Mouse (Mus musculus): ENCODE measurements around the gene Rmdn3.
A peak's percentile ranks its signal among the peaks of the same experiment; 100 is the strongest.

The Rmdn3 gene

GRCm38 (mm10) chr2:119167866-119168256, 11.0 kb upstream of the Rmdn3 start:
- no peak for DNase-seq (ENCODE audit: low spot score)

GRCm38 (mm10) chr2:119166901-119167865, 10.3 kb upstream of the Rmdn3 start, which contains the start of gene Gchfr:
Gene Gchfr (plus strand): TSS chr2:119167773.
- DNase-seq (ENCODE audit: low spot score), result peak; percentile 31

GRCm38 (mm10) chr2:119165401-119165800, 8.6 kb upstream of the Rmdn3 start:
- DNase-seq (ENCODE audit: low spot score), result no peak

- DNase-seq (ENCODE audit: low spot score), result no peak
Observed at GRCm38 (mm10) chr2:119163999-119164398, 7.2 kb upstream of the Rmdn3 start.

GRCm38 (mm10) chr2:119163135-119163534, 6.3 kb upstream of the Rmdn3 start:
- DNase-seq (ENCODE audit: low spot score), result peak; percentile 60

- no peak for DNase-seq (ENCODE audit: low spot score)
Observed at GRCm38 (mm10) chr2:119161247-119161646, 4.4 kb upstream of the Rmdn3 start.

GRCm38 (mm10) chr2:119157836-119158235, 1.0 kb upstream of the Rmdn3 start:
- DNase-seq (ENCODE audit: low spot score), result no peak

- peak; percentile 38 for DNase-seq (ENCODE audit: low spot score)
Observed at GRCm38 (mm10) chr2:119156081-119156680, 653 bp downstream of the Rmdn3 start.

GRCm38 (mm10) chr2:119155388-119155787, 1.4 kb downstream of the Rmdn3 start:
- DNase-seq (ENCODE audit: low spot score), result peak; percentile 91

- DNase-seq (ENCODE audit: low spot score), result no peak
Observed at GRCm38 (mm10) chr2:119154683-119155082, 2.2 kb downstream of the Rmdn3 start.

- no peak for DNase-seq (ENCODE audit: low spot score)
Observed at GRCm38 (mm10) chr2:119152255-119152654, 4.6 kb downstream of the Rmdn3 start.

- DNase-seq (ENCODE audit: low spot score), result no peak
Observed at GRCm38 (mm10) chr2:119147775-119148174, 9.1 kb downstream of the Rmdn3 start.

- DNase-seq (ENCODE audit: low spot score), result no peak
Observed at GRCm38 (mm10) chr2:119147160-119147678, 9.6 kb downstream of the Rmdn3 start.

- DNase-seq (ENCODE audit: low spot score), result no peak
Observed at GRCm38 (mm10) chr2:119146435-119146834, 10.4 kb downstream of the Rmdn3 start.

GRCm38 (mm10) chr2:119145199-119145598, 11.6 kb downstream of the Rmdn3 start:
- DNase-seq (ENCODE audit: low spot score), result no peak

GRCm38 (mm10) chr2:119136346-119136898, 20.4 kb downstream of the Rmdn3 start:
- peak; percentile 83 for DNase-seq (ENCODE audit: low spot score)

- DNase-seq (ENCODE audit: low spot score), result peak; percentile 29
Observed at GRCm38 (mm10) chr2:119113121-119113925, 43.5 kb downstream of the Rmdn3 start.

GRCm38 (mm10) chr2:119112438-119113112, 44.3 kb downstream of the Rmdn3 start, which contains the start of gene Rad51:
Gene Rad51 (plus strand): TSS chr2:119112793.
- peak; percentile 90 for DNase-seq (ENCODE audit: low spot score)

GRCm38 (mm10) chr2:119111060-119111459, 45.8 kb downstream of the Rmdn3 start:
- no peak for DNase-seq (ENCODE audit: low spot score)

- peak; percentile 48 for DNase-seq (ENCODE audit: low spot score)
Observed at GRCm38 (mm10) chr2:119108554-119108953, 48.3 kb downstream of the Rmdn3 start.

- DNase-seq (ENCODE audit: low spot score), result no peak
Observed at GRCm38 (mm10) chr2:119106583-119106982, 50.3 kb downstream of the Rmdn3 start.

Measured in c-Kit-positive CD71-positive TER-119-positive erythroid progenitor cells, embryonic 14.5 days (primary cell).